In genomic region chr9:94927101-94927500, GRCm38 (mm10) we compare ENCODE assay signal across 9 mouse cellular contexts.
DNase-seq lines count a peak whose midpoint lies in the region; ATAC-seq lines count a peak whose summit lies in the region.
"Had no signal": no experiment of that assay in that cellular context is flagged by ENCODE, and none has a peak within 500 bp of the region (broad histone marks: within the 10 kb centered on the region; RNA-seq: fewer than 3 reads in every experiment).

No protein-coding gene starts in this region.

- peak; percentile 20 for DNase-seq in kidney, adult 18-20 months
- DNase-seq in adrenal gland, postnatal 10 days = peak; percentile 26
- DNase-seq in naive thymus-derived CD4-positive, alpha-beta T cell, adult 2 months (ENCODE audit: low read depth) = peak; percentile 63
- no peak for DNase-seq in frontal cortex, postnatal 25 days (ENCODE audit: low spot score in 2 of 2)
- no peak for DNase-seq in left cerebral cortex, adult 9 months (ENCODE audit: low spot score in 2 of 2)

- H3K36me3 ChIP-seq in kidney, embryonic 16.5 days (ENCODE audit: insufficient read depth, low read length) = no peaks in the 10 kb centered on the region
- H3K36me3 ChIP-seq in heart, embryonic 12.5 days = no peaks in the 10 kb centered on the region

- no peak overlapping the region for H3K4me3 ChIP-seq in kidney, embryonic 16.5 days (ENCODE audit: low read length)
- H3K4me3 ChIP-seq in heart, embryonic 12.5 days = no peak overlapping the region
- H3K4me3 ChIP-seq: megakaryocyte, embryonic 14.5 days had no signal

- no peaks in the 10 kb centered on the region for H3K27me3 ChIP-seq in kidney, embryonic 16.5 days (ENCODE audit: insufficient read depth, low read length)
- 0 out of 2 replicates have a peak, but pooled peaks cover 3% of the 10 kb centered on the region for H3K27me3 ChIP-seq in heart, embryonic 12.5 days (replicated peaks)

- peaks cover 11% of the 10 kb centered on the region; the same call in 1 of the 2 replicates for H3K9me3 ChIP-seq in kidney, embryonic 16.5 days (ENCODE audit: low read length)
- H3K9me3 ChIP-seq in heart, embryonic 12.5 days (replicated peaks) = no peaks in the 10 kb centered on the region
- H3K9me3 ChIP-seq: megakaryocyte, embryonic 14.5 days had no signal

- no peak overlapping the region for H3K9ac ChIP-seq in kidney, embryonic 16.5 days (replicated peaks; ENCODE audit: low read length)
- H3K9ac ChIP-seq in heart, embryonic 12.5 days = no peak overlapping the region

- no peak overlapping the region for H3K27ac ChIP-seq in kidney, embryonic 16.5 days (ENCODE audit: low read length)
- no peak overlapping the region for H3K27ac ChIP-seq in heart, embryonic 12.5 days (ENCODE audit: poor library complexity, severe bottlenecking)

- H3K4me2 ChIP-seq in kidney, embryonic 16.5 days (replicated peaks; ENCODE audit: low read depth, low read length) = no peak overlapping the region
- H3K4me2 ChIP-seq in heart, embryonic 12.5 days = no peak overlapping the region

- no peaks in the 10 kb centered on the region for H3K4me1 ChIP-seq in kidney, embryonic 16.5 days (ENCODE audit: insufficient read depth, low read length)
- 0 out of 2 replicates have a peak, but pooled peaks cover 3% of the 10 kb centered on the region for H3K4me1 ChIP-seq in heart, embryonic 12.5 days (replicated peaks)
- H3K4me1 ChIP-seq: megakaryocyte, embryonic 14.5 days had no signal

- no peak for ATAC-seq in kidney, embryonic 16.5 days (ENCODE audit: low FRiP score, low TSS enrichment)
- ATAC-seq in CD4-positive, CD25-positive, alpha-beta regulatory T cell, adult 4 months = peak; percentile 79
- no peak for ATAC-seq in heart, embryonic 12.5 days (ENCODE audit: insufficient number of reproducible peaks, low FRiP score)

Comparison
In these comparisons a context has a peak if more than half of its experiments do, and no peak if none do; other contexts are left out.
1. DNase-seq: peak in kidney, adult 18-20 months (single experiment), adrenal gland, postnatal 10 days (single experiment) and naive thymus-derived CD4-positive, alpha-beta T cell, adult 2 months (single experiment); none in frontal cortex, postnatal 25 days (0 of 2) and left cerebral cortex, adult 9 months (0 of 2).